Mouse (Mus musculus) forebrain, embryonic 10.5 days (tissue): ENCODE results near the gene Hist2h4. TPM values are rescaled to one million over a fixed set of nuclear protein-coding genes. Genes with fewer than 3 reads are reported as not detected.
"Not testable (repeated sequence)": the region's sequence is repeated elsewhere in the genome, so short reads cannot be mapped to it uniquely, and the experiment has no call there.

ENCODE experiments used
- DNase-seq: peaks from one replicate; pipeline ENCODE4 v3.0.0-alpha.2; 2017; ENCODE audit warnings: low spot score; ENCODE audit errors: extremely low spot score
- H3K27ac ChIP-seq: fragments of 300-500 bp; sonication (generic); 2 replicates; pipeline ENCODE4 v1.5.1; 2016; ENCODE audit warnings: mild to moderate bottlenecking
- H3K27me3 ChIP-seq: fragments of 300-500 bp; sonication (generic); 2 replicates; pipeline ENCODE4 v1.6.1; 2016; ENCODE audit warnings: mild to moderate bottlenecking; ENCODE audit not compliant: poor library complexity, severe bottlenecking
- H3K36me3 ChIP-seq: fragments of 300-500 bp; sonication (generic); replicated peaks from 2 replicates; pipeline ENCODE4 v1.6.1; 2016; ENCODE audit warnings: mild to moderate bottlenecking, moderate library complexity
- H3K4me1 ChIP-seq: fragments of 300-500 bp; sonication (generic); 2 replicates; pipeline ENCODE4 v1.6.1; 2016
- H3K4me3 ChIP-seq: fragments of 300-500 bp; sonication (generic); 2 replicates; pipeline ENCODE4 v1.5.1; 2016; ENCODE audit warnings: mild to moderate bottlenecking, moderate library complexity
- H3K9me3 ChIP-seq: fragments of 300-500 bp; sonication (generic); 2 replicates; pipeline ENCODE4 v1.6.1; 2016; ENCODE audit warnings: mild to moderate bottlenecking, moderate library complexity
- WGBS: fragments of 180-500 bp; shearing (Covaris S2); methylation state at CpG from one replicate; pipeline ENCODE4 v1.1.7; 2016; 5-methylcytosine and 5-hydroxymethylcytosine counted together
- polyA plus RNA-seq: library from polyadenylated mRNA; unstranded; fragments of >200 nt; fragmentation: Nextera tagmentation; extraction: Ambion mirVana; gene quantifications from 2 replicates; pipeline ENCODE4 v1.2.1, GENCODE M21; 2016

The Hist2h4 gene
- polyA plus RNA-seq, 1 experiment from 2014 or later, result 12.0 TPM

- no peak overlapping the region for H3K27ac ChIP-seq
- no peak for DNase-seq
- peaks cover 20% of the 10 kb centered on the region for H3K27me3 ChIP-seq
- H3K4me3 ChIP-seq, result no peak overlapping the region
- WGBS, result 84% methylated on average over 3 of the region's 3 CpGs
- H3K4me1 ChIP-seq, result peaks cover 15% of the 10 kb centered on the region
- peaks cover 6% of the 10 kb centered on the region; the same call in 1 of the 2 replicates for H3K9me3 ChIP-seq
- no peaks in the 10 kb centered on the region for H3K36me3 ChIP-seq
Measured at GRCm38 (mm10) chr3:96289201-96289600, 26.1 kb upstream of the Hist2h4 start.

GRCm38 (mm10) chr3:96287334-96287733, 24.2 kb upstream of the Hist2h4 start:
- not testable (repeated sequence) for H3K9me3 ChIP-seq, H3K4me3 ChIP-seq, H3K36me3 ChIP-seq, H3K27ac ChIP-seq, DNase-seq
- peaks cover 22% of the 10 kb centered on the region for H3K4me1 ChIP-seq
- 86% methylated on average over 11 of the region's 11 CpGs for WGBS
- H3K27me3 ChIP-seq, result peaks cover 37% of the 10 kb centered on the region

GRCm38 (mm10) chr3:96284457-96284856, 21.3 kb upstream of the Hist2h4 start:
- WGBS, result 20% methylated on average over 4 of the region's 4 CpGs
- Histone ChIP-seq H3K27ac (no peak overlapping the region), H3K27me3 (peaks cover 45% of the 10 kb centered on the region), H3K4me3 (peak overlapping the region; percentile 6; the same call in 1 of the 2 replicates), H3K4me1 (peaks cover 22% of the 10 kb centered on the region), H3K9me3 (peaks cover 6% of the 10 kb centered on the region; the same call in 1 of the 2 replicates), H3K36me3 (no peaks in the 10 kb centered on the region)
- no peak for DNase-seq

GRCm38 (mm10) chr3:96280660-96281059, 17.5 kb upstream of the Hist2h4 start:
- no peak overlapping the region for H3K4me3 ChIP-seq
- no peaks in the 10 kb centered on the region for H3K9me3 ChIP-seq
- H3K27ac ChIP-seq, result no peak overlapping the region
- peaks cover 32% of the 10 kb centered on the region for H3K4me1 ChIP-seq
- WGBS, result 56% methylated on average over 6 of the region's 6 CpGs
- peaks cover 38% of the 10 kb centered on the region for H3K27me3 ChIP-seq
- no peaks in the 10 kb centered on the region for H3K36me3 ChIP-seq
- DNase-seq, result no peak

- Histone ChIP-seq H3K4me3 (peak overlapping the region; percentile 61), H3K4me1 (peaks cover 16% of the 10 kb centered on the region), H3K9me3 (no peaks in the 10 kb centered on the region), H3K27me3 (peaks cover 14% of the 10 kb centered on the region), H3K36me3 (no peaks in the 10 kb centered on the region), H3K27ac (peak overlapping the region; percentile 91)
- peak; percentile 94 for DNase-seq
- WGBS, result under 1% methylated on average over 49 of the region's 49 CpGs
Measured at GRCm38 (mm10) chr3:96277800-96278624, 14.9 kb upstream of the Hist2h4 start.

- H3K9me3 ChIP-seq, result no peaks in the 10 kb centered on the region
- H3K27ac ChIP-seq, result peak overlapping the region; percentile 91
- peaks cover 15% of the 10 kb centered on the region for H3K4me1 ChIP-seq
- H3K4me3 ChIP-seq, result peak overlapping the region; percentile 61
- peaks cover 8% of the 10 kb centered on the region for H3K27me3 ChIP-seq
- H3K36me3 ChIP-seq, result no peaks in the 10 kb centered on the region
- no peak for DNase-seq
- WGBS, result 19% methylated on average over 8 of the region's 8 CpGs
Measured at GRCm38 (mm10) chr3:96277428-96277799, 14.3 kb upstream of the Hist2h4 start.

- H3K9me3 ChIP-seq, result no peaks in the 10 kb centered on the region
- no peaks in the 10 kb centered on the region for H3K27me3 ChIP-seq
- H3K27ac ChIP-seq, result no peak overlapping the region
- WGBS, result 91% methylated on average over 17 of the region's 17 CpGs
- H3K4me1 ChIP-seq, result peaks cover 20% of the 10 kb centered on the region
- no peak for DNase-seq
- H3K36me3 ChIP-seq, result no peaks in the 10 kb centered on the region
- no peak overlapping the region for H3K4me3 ChIP-seq
Measured at GRCm38 (mm10) chr3:96273591-96274465, 10.7 kb upstream of the Hist2h4 start.

GRCm38 (mm10) chr3:96269511-96270474, 6.7 kb upstream of the Hist2h4 start, which contains the start of gene Hist2h2bb:
Gene Hist2h2bb (plus strand): TSS chr3:96269752.
- WGBS, result under 1% methylated on average over 45 of the region's 45 CpGs
- Histone ChIP-seq H3K9me3 (no peaks in the 10 kb centered on the region), H3K4me1 (peaks cover 27% of the 10 kb centered on the region), H3K27ac (peak within 1 kb of the TSS; percentile 96), H3K36me3 (no peaks in the 10 kb centered on the region), H3K4me3 (peak within 1 kb of the TSS; percentile 67), H3K27me3 (no peaks in the 10 kb centered on the region)
- DNase-seq, result peak; percentile 92

GRCm38 (mm10) chr3:96268776-96269378, 5.8 kb upstream of the Hist2h4 start:
- Histone ChIP-seq H3K4me3 (peak overlapping the region; percentile 67), H3K27ac (peak overlapping the region; percentile 96), H3K4me1 (peaks cover 36% of the 10 kb centered on the region)
- WGBS, result under 1% methylated on average over 15 of the region's 44 CpGs
- DNase-seq, result peak; percentile 58
- not testable (repeated sequence) for H3K9me3 ChIP-seq, H3K27me3 ChIP-seq, H3K36me3 ChIP-seq

GRCm38 (mm10) chr3:96268051-96268775, 5.1 kb upstream of the Hist2h4 start, which contains the start of gene Hist2h3b:
Gene Hist2h3b (plus strand): TSS chr3:96268654.
- WGBS, result 27% methylated on average over 30 of the region's 30 CpGs
- no peaks in the 10 kb centered on the region for H3K36me3 ChIP-seq
- peak; percentile 75 for DNase-seq

GRCm38 (mm10) chr3:96267541-96267940, 4.4 kb upstream of the Hist2h4 start:
- Histone ChIP-seq H3K36me3 (no peaks in the 10 kb centered on the region), H3K27me3 (no peaks in the 10 kb centered on the region), H3K4me3 (peak overlapping the region; percentile 48), H3K27ac (peak overlapping the region; percentile 93), H3K9me3 (no peaks in the 10 kb centered on the region), H3K4me1 (peaks cover 46% of the 10 kb centered on the region)
- DNase-seq, result no peak
- 82% methylated on average over 4 of the region's 4 CpGs for WGBS

More at GRCm38 (mm10) chr3:96268051-96268775, 5.1 kb upstream of the Hist2h4 start, which contains the start of gene Hist2h3b:
- Histone ChIP-seq H3K9me3 (no peaks in the 10 kb centered on the region), H3K27ac (peak within 1 kb of the TSS; percentile 96), H3K27me3 (no peaks in the 10 kb centered on the region), H3K4me3 (peak within 1 kb of the TSS; percentile 67), H3K4me1 (peaks cover 41% of the 10 kb centered on the region)
